Mouse (Mus musculus): ENCODE results near the gene Gas2l3. TPM values are rescaled to one million over a fixed set of nuclear protein-coding genes. Genes with fewer than 3 reads are reported as not detected.

Gas2l3 gene
- polyA plus RNA-seq, 1 experiment from 2014 or later: 19.7 TPM

DNA sequence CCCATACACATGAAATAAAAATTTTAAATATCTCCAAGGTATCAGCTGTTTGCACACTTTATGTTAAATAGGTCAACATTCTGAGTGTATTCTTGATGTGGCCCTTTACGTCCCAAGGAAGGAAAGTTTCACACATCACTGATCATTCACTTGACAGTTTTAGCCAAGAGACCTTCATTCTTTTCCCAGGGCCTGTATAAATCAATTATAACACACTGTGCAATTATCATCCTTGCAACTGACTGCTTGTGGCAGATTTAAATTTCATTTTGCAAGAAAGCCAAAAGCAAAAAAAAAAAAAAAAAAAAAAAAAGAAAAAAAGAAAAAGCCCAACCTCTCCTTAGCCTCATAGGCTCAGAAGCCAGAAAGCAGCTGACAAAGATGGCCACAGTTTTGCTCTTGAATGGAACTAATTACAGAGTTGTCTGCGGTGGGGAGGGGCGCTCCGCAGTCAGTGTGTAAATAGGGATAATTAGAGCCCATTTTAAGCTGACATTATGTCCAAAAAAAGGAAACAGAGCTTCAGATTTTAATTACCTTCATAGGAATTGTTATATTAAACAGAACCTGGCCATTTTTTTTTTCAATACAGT lies 52.1 kb downstream of the Gas2l3 start:
- Histone ChIP-seq H3K4me3 (no peak overlapping the region), H3K4me2 (no peak overlapping the region), H3K9me3 (replicated peaks) (no peaks in the 10 kb centered on the region), H3K4me1 (peaks cover 14% of the 10 kb centered on the region; the same call in 1 of the 2 replicates), H3K27ac (no peak overlapping the region), H3K9ac (no peak overlapping the region), H3K27me3 (no peaks in the 10 kb centered on the region), H3K36me3 (ENCODE audit: poor library complexity, severe bottlenecking) (no peaks in the 10 kb centered on the region)
- ATAC-seq: peak; percentile 79
- 33% methylated on average over 4 of the region's 4 CpGs for WGBS

GRCm38 (mm10) chr10:89386461-89386860 lies 57.3 kb downstream of the Gas2l3 start:
- Histone ChIP-seq H3K9ac (no peak overlapping the region), H3K4me1 (no peaks in the 10 kb centered on the region), H3K27ac (no peak overlapping the region), H3K9me3 (replicated peaks) (no peaks in the 10 kb centered on the region), H3K4me3 (no peak overlapping the region), H3K36me3 (ENCODE audit: poor library complexity, severe bottlenecking) (no peaks in the 10 kb centered on the region), H3K27me3 (no peaks in the 10 kb centered on the region), H3K4me2 (no peak overlapping the region)
- WGBS: 85% methylated on average over 3 of the region's 3 CpGs
- ATAC-seq: no peak

- Histone ChIP-seq H3K27ac (no peak overlapping the region), H3K4me2 (no peak overlapping the region), H3K9me3 (replicated peaks) (no peaks in the 10 kb centered on the region), H3K27me3 (no peaks in the 10 kb centered on the region), H3K4me3 (no peak overlapping the region), H3K9ac (no peak overlapping the region), H3K4me1 (no peaks in the 10 kb centered on the region), H3K36me3 (ENCODE audit: poor library complexity, severe bottlenecking) (no peaks in the 10 kb centered on the region)
- ATAC-seq: peak; percentile 91
- 8% methylated on average over 5 of the region's 5 CpGs for WGBS
Measured at GRCm38 (mm10) chr10:89383462-89383861, 60.3 kb downstream of the Gas2l3 start.

DNA sequence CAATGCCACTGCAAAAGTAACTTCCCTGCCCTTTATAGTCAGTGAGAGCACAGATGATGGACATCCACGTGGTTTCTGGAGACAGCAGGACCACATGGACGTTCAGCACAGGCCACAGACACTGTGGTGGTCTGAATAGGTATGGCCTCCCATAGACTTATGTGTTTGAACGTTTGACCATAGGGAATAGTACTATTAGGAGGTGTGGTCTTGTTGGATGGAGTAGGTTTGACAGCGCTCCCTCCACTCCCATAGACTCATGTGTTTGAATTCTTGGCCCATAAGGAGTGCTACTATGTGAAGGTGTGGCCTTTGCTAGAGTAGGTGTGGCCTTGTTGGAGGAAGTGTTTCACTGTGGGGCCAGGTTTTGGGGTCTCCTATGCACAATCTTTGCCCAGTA lies 66.0 kb downstream of the Gas2l3 start:
- Histone ChIP-seq H3K4me1 (no peaks in the 10 kb centered on the region), H3K4me3 (no peak overlapping the region), H3K27ac (no peak overlapping the region), H3K36me3 (ENCODE audit: poor library complexity, severe bottlenecking) (no peaks in the 10 kb centered on the region), H3K9ac (no peak overlapping the region), H3K4me2 (no peak overlapping the region), H3K9me3 (replicated peaks) (no peaks in the 10 kb centered on the region; the same call in 1 of the 2 replicates), H3K27me3 (no peaks in the 10 kb centered on the region)
- 74% methylated on average over 4 of the region's 4 CpGs for WGBS
- no peak for ATAC-seq

- Histone ChIP-seq H3K27me3 (no peaks in the 10 kb centered on the region), H3K9ac (no peak overlapping the region), H3K4me1 (no peaks in the 10 kb centered on the region), H3K9me3 (replicated peaks) (no peaks in the 10 kb centered on the region), H3K27ac (no peak overlapping the region), H3K36me3 (ENCODE audit: poor library complexity, severe bottlenecking) (no peaks in the 10 kb centered on the region), H3K4me2 (no peak overlapping the region), H3K4me3 (no peak overlapping the region)
- WGBS: 53% methylated on average over 1 of the region's 1 CpGs
- no peak for ATAC-seq
Measured at GRCm38 (mm10) chr10:89370051-89370450, 73.7 kb downstream of the Gas2l3 start.

GRCm38 (mm10) chr10:89358933-89359332 lies 84.8 kb downstream of the Gas2l3 start:
- Histone ChIP-seq H3K27ac (no peak overlapping the region), H3K9me3 (replicated peaks) (no peaks in the 10 kb centered on the region), H3K9ac (no peak overlapping the region), H3K36me3 (ENCODE audit: poor library complexity, severe bottlenecking) (no peaks in the 10 kb centered on the region), H3K4me3 (no peak overlapping the region), H3K4me2 (no peak overlapping the region), H3K4me1 (no peaks in the 10 kb centered on the region), H3K27me3 (no peaks in the 10 kb centered on the region)
- 90% methylated on average over 3 of the region's 3 CpGs for WGBS
- ATAC-seq: no peak

Other genes starting within 250 kb of the Gas2l3 start
- gene Ano4, start 99.2 kb downstream of the Gas2l3 start, polyA plus RNA-seq (2015; fragmentation: Nextera tagmentation; extraction: Ambion mirVana): 2.8 and 3.1 TPM in 2 replicates
- gene Nr1h4, start 89.6 kb upstream of the Gas2l3 start, polyA plus RNA-seq (2015; fragmentation: Nextera tagmentation; extraction: Ambion mirVana): 0.10 TPM in 1 of 2 replicates, not detected in the other
- gene Slc17a8, start 177.3 kb upstream of the Gas2l3 start, polyA plus RNA-seq (2015; fragmentation: Nextera tagmentation; extraction: Ambion mirVana): 0.46 and 0.60 TPM in 2 replicates
- gene Scyl2, start 242.3 kb upstream of the Gas2l3 start, polyA plus RNA-seq (2015; fragmentation: Nextera tagmentation; extraction: Ambion mirVana): 10.5 and 10.8 TPM in 2 replicates